Mouse (Mus musculus) mouse embryonic stem cell (cell line): Measurements from ENCODE around the gene Acat1.

Experiments used
- in situ Hi-C, 2 experiments: fragments of 300-500 bp; cut with MboI; formaldehyde crosslinking; loops; 1 replicate in 1 of 2; 3 replicates in 1 of 2; pipeline ENCODE4 v1.14.3; 2019 to 2020; ENCODE audit warnings: low sequenced_read_pairs in 2 of 2, low pct_unique_long_range_greater_than_20kb in 1 of 2, mixed read lengths in 1 of 2; ENCODE audit not compliant: unreplicated experiment in 1 of 2

The Acat1 gene

GRCm38 (mm10) chr9:53609968-53610781 is at the start of gene Acat1:
Acat1 (minus strand) TSS chr9:53610382.
- in situ Hi-C loops: no loop called here

DNA sequence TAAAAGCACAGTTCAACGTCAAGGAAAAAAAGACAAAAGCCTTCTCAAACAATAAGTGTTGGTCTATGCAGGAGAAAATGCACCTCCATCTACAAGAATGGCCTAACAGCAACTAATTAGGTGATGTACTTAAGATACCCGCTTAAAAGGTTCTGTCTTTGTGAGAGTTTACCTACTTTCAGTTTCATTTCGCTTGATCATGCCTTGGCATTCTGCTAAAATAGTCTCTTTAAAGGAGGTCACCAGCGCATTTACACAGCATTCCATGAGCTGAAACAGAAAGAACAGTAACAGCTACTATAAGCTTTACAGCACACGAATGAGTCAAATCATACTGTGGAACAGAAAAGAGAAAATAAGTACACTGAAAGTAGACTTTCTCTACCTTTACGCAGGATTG is 24.6 kb upstream of the Acat1 start:
- in situ Hi-C loops: loop anchor here in 1 of 2 experiments (10.0 kb wide), 1 partner anchor 80 kb away; no protein-coding TSS in a partner anchor

DNA sequence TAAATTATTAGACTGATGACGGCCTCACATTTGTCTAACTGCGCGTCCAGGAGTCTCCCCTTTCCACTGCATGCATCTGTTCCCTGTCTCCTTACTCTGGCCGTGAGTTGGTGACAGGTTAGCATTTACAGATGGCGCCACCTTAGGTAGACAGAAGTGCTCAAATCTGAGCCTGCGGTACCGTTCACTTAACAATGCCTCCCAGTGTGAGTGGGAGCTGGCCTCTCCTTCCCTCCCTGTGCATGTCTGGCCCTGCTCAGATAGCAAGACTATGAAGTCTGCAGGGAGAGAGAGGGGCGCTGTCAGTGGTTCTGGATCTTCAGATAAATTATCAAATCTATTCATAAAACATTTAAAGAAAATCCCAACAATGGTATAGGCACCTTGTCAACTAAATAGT is 5.1 kb upstream of the Acat1 start:
- in situ Hi-C loops: no loop called here

- in situ Hi-C loops: no loop called here
Observed at GRCm38 (mm10) chr9:53614286-53614685, 4.1 kb upstream of the Acat1 start.

DNA sequence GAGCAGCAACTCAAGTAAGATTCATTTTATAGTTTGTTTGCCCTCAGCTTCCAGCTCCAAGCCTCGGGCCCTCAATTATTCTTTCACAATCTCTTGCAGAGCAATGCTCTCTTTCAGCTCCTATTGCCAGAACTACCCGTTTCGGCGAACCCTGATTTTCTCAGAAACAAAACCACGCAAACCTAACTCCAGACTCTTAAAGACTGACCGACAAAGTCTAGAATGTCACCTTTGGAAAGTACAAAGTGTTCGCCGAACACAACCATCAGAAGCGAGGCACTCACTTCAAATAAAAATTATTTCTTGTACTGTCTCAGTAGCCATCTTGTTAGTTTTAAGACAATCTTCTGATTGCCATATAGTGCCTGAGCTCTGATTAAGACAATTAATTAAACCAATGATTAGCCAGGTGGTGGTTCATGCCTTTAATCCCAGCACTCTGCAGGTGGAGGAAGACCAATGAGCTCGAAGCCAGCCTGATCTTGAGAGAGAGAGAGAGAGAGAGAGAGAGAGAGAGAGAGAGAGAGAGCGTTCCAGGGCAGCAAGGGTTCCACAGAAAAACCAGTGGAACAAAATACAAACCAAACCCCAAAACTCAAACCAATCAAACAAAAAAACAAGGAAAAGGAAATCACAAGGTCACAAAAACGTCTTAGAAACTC is 745 bp downstream of the Acat1 start:
- in situ Hi-C loops: no loop called here

- in situ Hi-C loops: no loop called here
Observed at GRCm38 (mm10) chr9:53607816-53608215, 2.4 kb downstream of the Acat1 start.

DNA sequence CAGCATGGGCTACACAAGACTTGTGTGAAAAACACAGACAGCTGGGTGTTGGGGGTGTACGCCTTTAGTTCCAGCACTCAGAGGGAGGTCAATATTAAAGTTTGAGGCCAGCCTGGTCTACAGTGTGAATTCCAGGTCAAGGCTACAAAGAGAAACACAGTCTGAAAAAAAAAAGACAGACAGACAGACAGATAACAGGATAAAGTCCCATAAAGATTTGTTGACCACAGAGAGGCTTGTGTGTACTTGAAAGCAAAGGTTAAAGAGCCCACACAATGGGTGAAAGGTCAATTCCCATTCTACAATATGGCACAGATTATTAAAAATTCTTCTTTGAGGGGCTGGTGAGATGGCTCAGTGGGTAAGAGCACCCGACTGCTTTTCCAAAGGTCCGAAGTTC is 3.0 kb downstream of the Acat1 start:
- in situ Hi-C loops: no loop called here

DNA sequence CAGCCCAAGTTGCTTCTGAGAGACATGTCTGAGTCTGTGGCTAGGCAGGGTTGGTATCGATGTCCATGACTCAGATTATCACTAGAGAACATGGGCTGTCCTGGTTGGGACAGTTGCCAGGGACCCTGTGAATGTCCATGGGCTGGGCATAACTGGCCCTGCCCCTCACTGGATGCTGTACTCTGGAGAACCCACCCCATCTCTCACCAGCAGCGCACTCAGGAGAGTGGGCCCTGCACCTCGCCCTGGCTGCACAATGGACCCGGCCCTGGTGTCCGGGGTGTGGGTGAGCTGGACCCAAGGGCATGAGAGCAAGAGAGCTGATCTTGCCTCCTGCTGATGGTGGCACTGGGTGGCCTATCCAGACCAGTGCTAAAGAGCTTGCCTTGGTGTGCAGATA is 5.2 kb downstream of the Acat1 start:
- in situ Hi-C loops: no loop called here

- in situ Hi-C loops: no loop called here
Observed at GRCm38 (mm10) chr9:53603849-53604248, 6.3 kb downstream of the Acat1 start.

GRCm38 (mm10) chr9:53603384-53603783 is 6.8 kb downstream of the Acat1 start:
- in situ Hi-C loops: no loop called here

DNA sequence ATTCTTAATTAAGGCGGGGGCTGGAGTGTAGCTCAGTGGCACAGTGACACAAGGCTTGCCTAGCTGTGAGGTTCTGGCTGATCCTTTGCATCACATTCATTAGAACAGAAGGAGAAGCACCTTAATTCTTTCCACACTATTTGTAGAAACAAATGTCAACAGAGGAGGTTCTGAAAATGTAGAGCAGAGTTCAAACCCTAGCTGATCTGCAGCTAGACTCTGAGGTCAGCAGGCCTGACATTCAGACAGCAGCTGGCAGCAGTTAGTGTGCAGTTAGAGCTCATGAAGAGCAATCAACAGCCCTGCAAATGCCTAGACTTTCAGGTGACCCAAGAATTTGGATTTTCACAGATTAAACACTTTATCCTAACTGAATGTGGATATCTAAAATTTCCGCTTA is 8.6 kb downstream of the Acat1 start:
- in situ Hi-C loops: no loop called here

DNA sequence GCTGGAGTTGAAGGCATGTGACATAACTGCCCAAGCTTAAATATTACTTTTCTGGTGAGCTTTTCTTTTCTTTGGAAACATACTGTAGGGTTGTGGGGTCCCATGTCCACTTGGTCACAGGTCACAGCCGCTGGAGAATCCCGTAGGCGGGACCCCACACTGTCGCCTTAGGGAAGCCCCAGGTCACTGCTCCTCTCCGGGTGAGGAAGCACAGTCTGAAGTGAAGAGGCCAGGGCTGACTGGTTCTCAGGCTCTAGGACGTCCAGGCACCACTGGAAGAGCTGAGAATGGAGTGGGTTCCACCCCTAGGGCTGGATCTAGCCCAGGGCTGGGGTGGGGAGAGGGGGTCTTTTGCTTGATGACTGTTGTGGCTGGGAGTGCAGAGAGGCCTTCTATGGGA is 11.6 kb downstream of the Acat1 start:
- in situ Hi-C loops: no loop called here

DNA sequence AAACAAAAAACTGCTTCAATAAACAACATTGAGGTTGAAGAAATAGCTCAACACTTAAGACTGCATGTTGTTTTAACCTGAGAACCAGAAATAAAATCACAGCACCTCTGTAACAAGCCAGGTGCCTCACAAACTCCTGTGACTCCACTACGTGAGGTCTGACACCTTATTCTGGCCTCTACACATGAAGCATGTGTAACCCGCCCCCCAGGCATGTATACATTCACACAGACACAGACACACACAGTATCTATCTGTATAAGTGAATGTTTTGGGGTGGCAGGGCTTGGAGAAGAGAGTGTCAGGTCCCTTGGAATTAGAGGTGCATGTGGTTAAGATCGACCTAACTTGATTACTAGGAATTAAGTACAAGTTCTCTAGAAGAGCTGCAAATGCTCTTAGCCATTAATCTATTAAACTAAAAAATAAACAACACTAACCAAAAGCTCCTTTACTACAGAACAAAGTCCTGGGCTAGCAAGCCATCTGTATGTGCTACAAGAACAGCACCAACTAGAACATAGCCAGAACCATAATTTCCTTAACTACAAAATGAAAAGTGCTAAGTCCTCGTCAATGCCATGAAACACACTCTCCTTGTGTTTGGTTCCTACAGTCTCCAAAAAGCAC is 13.1 kb downstream of the Acat1 start:
- in situ Hi-C loops: no loop called here

- in situ Hi-C loops: no loop called here
Observed at GRCm38 (mm10) chr9:53594764-53595163, 15.4 kb downstream of the Acat1 start.

DNA sequence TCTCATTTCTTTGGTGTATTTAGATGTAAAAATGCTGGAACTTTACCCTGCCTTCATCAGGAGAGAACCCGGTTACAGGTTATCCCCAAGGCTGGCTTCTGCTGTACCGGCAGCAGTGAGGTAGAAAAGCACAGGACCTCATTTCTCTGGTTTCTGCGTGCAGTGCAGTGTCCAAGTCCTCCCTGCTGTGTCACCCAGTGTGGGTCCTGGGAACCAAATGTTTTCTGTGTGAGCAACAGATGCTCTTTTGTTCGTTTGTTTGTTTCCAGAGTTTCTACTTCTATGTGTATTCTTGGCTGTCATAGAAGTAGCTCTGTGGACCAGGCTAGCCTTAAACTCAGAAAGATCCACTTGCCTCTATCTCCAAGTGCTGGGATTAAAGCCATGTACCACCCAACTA is 28.3 kb downstream of the Acat1 start:
- in situ Hi-C loops: no loop called here

GRCm38 (mm10) chr9:53575721-53576120 is 34.5 kb downstream of the Acat1 start:
- in situ Hi-C loops: no loop called here

GRCm38 (mm10) chr9:53572516-53573307 is 37.5 kb downstream of the Acat1 start:
- in situ Hi-C loops: no loop called here

DNA sequence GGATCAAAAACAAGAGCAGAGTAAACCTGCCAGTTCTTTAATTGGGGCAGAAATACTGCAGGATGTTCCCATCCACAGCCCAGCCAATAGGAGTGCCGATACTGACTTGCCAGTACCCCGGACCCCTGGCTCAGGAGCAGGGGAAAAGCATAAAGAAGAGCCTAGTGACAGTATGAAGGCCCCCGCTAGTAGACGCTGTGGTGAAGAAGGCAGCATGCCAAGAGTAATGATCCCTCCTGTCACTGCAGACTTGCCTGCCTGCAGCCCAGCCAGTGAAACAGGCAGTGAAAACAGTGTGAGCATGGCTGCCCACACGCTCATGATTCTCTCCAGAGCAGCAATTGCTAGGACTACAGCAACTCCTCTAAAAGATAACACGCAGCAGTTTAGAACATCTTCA is 39.5 kb downstream of the Acat1 start:
- in situ Hi-C loops: no loop called here
